Mouse (Mus musculus): ENCODE measurements around the gene Olfr1395.
"Not testable (repeated sequence)": the region's sequence is repeated elsewhere in the genome, so short reads cannot be mapped to it uniquely, and the experiment has no call there.

The Olfr1395 gene

GRCm38 (mm10) chr11:49175345-49175744 lies 33.3 kb downstream of the Olfr1395 start:
- DNase-seq (ENCODE audit: low spot score) = no peak

- not testable (repeated sequence) for DNase-seq (ENCODE audit: low spot score)
Observed at GRCm38 (mm10) chr11:49176047-49176779, 34.1 kb downstream of the Olfr1395 start.

GRCm38 (mm10) chr11:49183172-49183571 lies 41.1 kb downstream of the Olfr1395 start:
- DNase-seq (ENCODE audit: low spot score) = no peak

DNA sequence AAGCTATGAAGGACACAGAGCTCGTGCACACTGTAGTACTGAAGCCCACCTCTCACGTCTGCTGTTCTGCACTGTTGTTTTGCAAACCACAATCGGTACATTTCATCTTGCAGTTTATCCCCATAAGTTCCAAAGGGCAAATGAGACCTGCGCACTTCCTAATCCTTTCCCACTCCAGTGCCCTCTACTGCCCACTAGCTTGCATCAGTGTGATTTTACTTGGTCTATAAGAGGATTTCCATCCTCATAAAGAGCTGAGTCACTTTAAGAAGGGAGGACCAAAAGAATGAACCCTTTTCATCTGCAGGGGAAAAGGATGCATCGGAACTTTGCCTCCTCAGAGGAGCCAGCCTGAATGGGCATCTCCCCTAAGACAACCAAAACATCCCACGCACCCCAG lies 44.4 kb downstream of the Olfr1395 start:
- no peak for DNase-seq (ENCODE audit: low spot score)

DNA sequence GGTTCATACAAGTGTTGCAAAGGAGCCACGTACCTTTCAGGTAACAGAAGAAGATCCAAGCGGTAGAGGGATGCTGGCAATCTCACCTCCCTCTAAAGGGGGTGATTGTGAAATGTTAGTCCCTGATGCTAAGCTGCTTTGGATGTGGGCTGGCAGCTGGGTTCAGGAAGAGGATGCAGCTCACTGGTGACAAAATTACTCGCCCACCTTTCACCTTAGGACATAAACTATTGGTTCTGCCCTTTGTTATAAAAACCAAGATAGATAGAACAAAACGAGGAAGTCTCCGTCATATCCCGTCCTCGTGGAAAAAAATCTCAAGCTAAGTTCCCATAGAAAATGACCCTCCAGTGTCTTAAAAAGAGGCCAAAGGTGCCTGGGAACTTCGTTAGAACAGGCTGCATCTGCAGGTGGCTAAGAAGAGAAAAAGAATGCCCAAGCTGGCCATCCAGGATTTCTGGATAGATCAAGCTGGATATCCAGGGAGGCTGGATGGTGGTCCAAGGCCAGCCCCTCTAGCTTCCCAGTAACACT lies 44.9 kb downstream of the Olfr1395 start, which contains the start of gene Btnl9:
Gene Btnl9, minus strand, starts transcription at position 205 of the 534 bp plus-strand sequence.
- DNase-seq (ENCODE audit: low spot score) = no peak

DNA sequence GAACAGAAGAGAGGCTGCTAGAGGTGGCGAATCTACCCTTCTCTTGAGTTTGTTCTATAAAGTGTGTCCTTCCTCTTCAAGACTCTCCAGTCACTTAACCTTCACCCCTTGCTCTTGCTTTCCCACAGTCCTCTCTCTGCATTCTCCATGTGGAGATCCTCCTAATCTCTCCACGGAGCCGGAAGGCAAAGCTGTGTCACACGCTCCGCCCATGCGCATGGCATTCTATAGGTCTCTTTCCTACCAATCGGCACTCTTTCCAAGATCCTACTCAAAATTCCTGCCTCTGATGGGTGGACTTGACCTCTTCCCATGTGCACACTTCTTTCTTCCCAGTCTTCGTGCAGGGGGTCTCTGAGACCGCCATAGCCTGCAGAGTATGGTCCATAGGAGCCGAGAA lies 45.6 kb downstream of the Olfr1395 start:
- no peak for DNase-seq (ENCODE audit: low spot score)

GRCm38 (mm10) chr11:49189737-49190136 lies 47.7 kb downstream of the Olfr1395 start:
- DNase-seq (ENCODE audit: low spot score) = no peak

- DNase-seq (ENCODE audit: low spot score) = no peak
Observed at GRCm38 (mm10) chr11:49191083-49191482, 49.0 kb downstream of the Olfr1395 start.

DNA sequence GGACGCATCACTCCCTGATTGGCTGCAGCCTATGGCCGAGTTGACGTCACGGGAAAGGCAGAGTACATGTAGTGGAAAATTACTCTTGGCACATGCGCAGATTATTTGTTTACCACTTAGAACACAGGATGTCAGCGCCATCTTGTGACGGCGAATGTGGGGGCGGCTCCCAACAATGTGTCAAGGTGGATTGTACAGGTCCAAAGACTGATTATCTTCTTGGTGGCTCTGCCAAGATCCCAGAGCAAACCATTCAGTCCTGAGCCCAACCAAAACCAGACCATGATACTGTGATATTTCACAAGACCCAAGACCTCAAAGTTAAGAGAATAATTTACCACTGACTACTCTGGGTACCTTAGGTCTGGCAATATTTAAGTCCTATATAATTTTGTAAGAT lies 52.7 kb downstream of the Olfr1395 start:
- not testable (repeated sequence) for DNase-seq (ENCODE audit: low spot score)

DNA sequence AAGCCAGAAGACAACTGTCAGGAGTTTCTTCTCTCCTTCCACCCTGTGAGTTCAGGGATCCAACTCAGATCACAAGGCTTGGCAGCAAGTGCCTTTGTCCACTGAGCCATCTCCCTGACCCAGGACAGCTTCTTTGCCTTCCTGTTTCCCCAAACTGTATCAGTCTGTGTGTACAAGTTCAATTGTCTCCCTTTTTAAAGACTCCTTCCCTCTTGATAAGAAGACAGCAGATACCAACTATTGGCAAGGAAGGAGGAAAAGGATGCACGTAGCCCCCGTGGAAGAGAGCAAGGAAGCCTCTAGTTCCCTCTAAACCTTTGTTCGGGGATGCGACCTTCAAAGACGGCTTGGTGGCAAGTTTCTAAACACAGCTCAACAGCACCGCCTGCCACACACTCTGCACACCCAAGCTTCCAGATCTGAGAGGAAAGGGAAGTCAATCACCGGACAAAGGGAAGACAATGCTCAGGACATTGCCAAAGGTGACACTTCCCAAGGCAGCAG lies 53.8 kb downstream of the Olfr1395 start:
- DNase-seq (ENCODE audit: low spot score) = no peak
